Mouse (Mus musculus) gastrocnemius, adult 8-10 months (tissue): Measurements from ENCODE around the gene Lamc3. TPM values are rescaled to one million over a fixed set of nuclear protein-coding genes. Genes with fewer than 3 reads are reported as not detected.

Source experiments
- DNase-seq, 2 experiments: peaks; one replicate each; pipeline ENCODE4 v3.0.0; 2022; ENCODE audit warnings: low spot score in 2 of 2
- total RNA-seq, 4 experiments: library from RNA; stranded (reverse); gene quantifications; 2 replicates each; pipeline ENCODE4 v1.2.4; 2022

Lamc3 gene
- total RNA-seq = under 1 TPM; 0.07 to 0.67 (median 0.30) TPM

DNA sequence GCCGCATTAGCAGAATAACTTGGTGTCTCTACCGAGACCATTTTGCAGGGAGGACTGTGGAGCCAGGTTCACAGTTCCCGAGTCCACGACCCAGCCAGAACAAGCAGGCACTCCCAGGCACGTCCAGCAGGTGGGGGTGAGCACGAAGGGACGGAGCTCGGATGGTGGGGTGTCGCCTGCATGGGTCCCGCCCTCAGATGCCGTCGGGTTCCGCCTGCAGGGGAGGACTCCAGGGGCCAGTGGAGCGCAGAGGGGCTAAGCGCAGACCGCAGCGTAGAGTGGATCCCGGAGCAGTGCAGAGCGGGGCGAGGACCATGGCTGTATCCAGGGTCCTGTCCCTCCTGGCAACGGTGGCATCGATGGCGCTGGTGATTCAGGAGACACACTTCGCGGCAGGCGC, at the start of gene Lamc3:
Gene Lamc3, plus strand, starts transcription at position 262 of the 400 bp plus-strand sequence.
- DNase-seq = peak; percentile 34 to 39

DNA sequence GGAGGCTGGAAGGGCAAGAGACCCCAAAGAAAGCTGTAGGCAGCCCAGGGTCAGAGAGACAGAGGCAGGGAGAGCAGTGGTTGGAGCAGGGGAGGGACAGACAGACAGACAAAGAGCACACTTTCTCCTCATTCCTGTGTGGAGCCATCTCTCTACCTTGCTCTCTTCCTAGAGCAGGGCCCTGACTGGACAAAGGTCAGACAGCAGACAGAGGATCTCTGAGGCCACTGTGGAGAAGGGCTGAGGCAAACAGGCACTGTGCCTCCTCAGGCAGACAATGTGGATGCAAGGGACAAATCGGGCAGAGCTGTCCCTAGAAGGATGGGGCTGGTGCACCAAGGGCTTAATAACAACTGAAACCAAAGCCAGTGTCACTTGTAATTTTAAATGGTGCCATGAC, 48.2 kb upstream of the Lamc3 start:
- DNase-seq = no peak

DNA sequence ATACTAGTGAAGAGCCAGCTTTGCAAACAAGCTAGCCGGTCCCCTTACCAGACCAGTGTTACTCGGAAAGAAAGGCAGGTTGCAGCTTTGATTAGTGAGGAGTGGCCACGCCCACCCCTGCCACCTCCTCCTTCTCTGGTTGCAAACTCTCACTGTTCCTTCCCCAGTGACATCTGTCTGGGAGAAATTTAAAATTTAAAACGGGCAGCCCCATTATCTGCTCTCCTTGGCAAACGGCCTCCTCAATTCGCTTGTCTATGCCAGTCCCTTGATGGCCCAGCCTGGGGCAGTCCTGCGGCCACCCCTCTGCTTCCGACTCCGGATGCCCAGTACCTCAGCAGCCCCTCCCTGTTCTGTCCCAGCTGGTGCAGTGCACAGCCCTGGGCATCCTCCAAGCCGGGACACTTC, 42.4 kb upstream of the Lamc3 start:
- no peak for DNase-seq

DNA sequence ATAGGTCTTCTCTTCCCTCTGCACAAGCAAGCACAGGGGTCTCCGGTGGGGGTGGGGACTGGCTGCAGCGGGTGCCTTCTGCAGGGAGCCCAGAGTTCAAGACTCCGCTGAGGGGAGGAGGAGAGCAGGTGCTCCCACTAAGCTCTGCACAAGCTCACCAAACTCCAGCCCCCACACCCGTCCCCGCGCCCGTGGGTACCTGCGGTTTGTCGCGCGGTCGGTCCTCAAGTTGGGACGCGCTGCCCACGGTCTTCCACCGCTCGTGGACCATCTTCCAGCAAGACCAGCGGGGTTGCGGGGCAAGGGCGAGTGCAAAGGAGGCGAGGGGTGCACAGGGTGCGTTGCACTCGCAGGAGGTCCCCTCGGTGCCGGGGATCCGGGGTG, 41.6 kb upstream of the Lamc3 start:
- no peak for DNase-seq

DNA sequence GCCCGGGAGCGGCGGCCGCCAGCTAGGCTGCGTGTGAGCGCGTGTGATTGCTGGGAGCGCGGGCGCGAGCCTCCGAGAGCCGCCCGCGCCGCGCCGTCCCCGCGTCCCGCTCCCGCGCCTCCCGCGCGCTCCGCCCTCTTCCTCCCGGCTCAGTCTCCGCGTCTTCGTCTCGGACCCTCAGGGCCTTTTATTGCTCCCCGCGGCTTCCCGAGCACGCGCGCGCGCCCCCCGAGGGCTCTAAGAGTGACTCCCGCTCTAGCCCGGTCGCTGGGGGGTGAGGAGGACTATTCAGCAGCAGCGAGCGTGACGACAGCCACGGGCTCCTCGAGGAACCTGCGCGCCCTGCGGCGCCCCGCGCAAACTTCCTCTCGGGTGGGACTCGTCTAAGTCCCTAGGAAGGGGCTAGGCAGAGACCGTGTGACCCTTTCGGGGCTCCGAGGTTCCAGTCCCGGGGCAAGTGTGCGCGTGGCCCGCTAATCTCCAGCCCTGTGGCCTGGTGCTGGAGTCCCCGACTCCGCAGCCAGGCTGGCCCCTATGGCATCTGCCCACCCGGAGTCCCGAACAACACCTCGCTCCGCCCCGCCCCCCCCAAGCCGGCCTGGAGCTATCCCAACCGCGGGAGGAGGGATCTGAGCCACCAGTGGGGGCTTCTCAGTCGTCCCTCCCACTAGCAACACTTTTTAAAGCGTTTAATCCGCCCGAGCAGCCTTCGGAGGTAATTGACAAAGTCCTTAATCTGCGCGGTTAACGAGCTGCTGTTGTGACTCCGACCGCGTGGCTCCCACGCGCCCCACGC, 41.0 kb upstream of the Lamc3 start, which contains the start of gene Fibcd1:
Gene Fibcd1, minus strand, starts transcription at position 110 of the 796 bp plus-strand sequence.
- no peak for DNase-seq

DNA sequence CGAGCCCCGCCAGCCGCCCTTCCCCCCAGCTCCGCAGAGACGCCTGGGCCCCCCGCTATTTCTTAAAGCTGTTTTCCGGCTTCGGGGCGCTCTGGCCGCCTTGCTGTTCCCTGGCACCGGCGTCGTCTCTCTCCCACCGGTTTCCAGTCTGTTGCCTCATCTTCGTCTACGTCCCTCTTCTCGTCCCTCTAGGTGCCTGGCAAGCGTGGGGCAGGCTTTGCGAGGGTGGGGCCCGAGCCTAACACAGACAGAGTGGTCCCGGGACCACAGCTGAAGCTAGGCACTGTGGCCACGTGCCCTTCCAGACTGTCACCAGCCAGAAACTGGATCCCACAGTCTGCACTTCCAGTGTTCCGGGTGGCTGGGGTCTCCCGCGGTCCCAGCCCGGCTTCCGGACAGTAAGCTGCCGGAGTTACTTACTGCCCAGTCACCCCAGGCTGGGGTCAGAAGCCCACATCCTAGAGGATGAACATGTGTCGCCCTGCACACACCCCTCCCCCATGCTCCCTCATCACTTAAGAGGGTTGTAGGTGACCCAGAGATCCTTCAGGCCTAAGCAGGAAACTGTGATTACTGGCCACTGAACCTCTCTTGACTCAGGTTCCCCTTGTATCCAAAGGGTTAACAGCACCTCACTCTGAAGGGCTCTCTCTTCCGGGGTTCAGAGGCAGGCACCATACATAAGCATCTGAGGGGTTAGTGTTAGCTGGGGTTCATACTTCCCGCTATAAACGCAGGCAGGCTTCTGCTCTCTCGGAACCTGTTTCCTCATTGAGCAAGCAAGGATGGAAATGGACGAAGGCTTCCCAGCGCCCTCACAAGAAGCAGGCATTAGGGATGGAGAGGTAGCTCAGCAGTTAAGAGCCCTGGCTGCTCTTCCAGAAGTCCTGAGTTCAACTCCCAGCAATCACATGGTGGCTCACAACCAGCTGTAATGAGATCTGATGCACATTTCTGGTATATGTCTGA, 40.1 kb upstream of the Lamc3 start:
- DNase-seq = no peak

DNA sequence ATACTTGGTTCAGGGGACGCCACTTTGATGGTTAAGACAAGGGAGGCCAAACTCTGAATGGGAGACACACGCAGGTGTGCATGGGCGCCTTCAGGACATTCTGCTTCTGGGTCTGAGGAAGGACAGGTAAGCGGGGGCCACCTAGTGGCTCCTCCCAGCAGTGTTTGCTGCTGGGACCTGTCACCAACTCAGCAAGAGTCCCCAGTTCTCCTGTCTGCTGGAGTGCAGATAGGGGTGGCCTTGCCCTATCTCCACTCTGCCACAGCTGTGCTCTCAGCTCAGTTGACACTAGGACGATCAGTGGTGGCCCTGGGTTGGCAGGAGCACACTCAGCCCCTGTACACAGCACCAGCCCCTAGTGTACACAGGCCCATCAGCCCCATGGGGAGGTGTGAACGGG, 39.2 kb upstream of the Lamc3 start:
- no peak for DNase-seq

DNA sequence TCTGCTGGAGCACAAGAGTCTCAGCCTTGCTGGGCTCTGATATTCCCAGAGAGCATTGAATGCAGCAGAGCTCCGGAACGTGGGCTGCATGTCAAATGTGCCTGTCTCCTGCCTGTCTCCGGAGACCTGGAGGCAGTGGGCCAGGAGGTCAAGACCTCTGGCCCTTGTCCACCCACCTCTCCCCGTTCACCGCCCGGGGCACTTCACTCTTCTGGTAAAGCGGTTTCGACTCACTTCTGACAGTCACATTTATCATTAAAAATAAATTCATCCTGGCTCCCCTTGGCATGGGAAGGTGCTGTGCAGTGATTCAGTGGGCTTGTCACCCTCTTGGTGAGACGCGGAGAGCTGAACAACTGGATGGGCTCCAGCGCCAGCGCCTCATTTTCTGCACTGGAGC, 37.0 kb upstream of the Lamc3 start:
- no peak for DNase-seq

DNA sequence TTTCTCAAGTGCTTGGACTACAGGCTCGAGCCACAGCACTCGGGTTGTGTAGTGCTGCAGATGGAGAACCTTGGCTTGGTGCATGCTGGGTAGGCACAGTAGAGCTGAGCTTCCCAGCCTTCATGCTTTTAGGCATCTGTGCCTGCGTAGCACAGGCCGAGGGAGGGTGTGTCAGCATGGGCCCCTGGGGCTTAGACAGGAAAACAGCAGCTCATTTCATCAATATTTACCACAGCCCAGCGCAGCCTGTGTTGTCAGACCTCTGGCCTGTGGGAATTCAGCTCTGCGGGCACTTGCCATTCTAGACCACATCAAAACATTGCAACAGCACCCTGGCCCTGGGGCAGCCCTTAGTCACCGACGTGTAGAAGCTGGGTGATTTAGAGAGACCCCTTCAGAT, 31.1 kb upstream of the Lamc3 start:
- no peak for DNase-seq

DNA sequence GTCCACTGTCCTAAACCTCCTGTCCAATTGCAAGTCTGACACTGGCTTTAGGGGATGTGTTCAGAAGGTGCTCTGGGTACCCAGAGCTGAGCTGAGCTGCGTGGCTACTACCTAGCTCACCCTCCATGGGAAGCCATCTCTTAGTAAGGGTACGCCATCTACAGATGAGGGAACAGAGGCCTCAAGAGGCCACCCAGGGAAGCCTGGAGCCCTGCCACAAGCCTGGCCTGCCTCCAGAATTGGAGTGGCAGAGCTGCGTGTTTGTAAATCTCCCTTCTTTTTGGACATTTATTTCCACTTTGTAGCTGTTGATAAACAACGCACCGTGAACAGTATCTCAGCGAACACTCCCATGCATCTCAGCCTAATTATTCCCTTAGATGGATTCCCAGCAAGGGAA, 29.9 kb upstream of the Lamc3 start:
- no peak for DNase-seq

DNA sequence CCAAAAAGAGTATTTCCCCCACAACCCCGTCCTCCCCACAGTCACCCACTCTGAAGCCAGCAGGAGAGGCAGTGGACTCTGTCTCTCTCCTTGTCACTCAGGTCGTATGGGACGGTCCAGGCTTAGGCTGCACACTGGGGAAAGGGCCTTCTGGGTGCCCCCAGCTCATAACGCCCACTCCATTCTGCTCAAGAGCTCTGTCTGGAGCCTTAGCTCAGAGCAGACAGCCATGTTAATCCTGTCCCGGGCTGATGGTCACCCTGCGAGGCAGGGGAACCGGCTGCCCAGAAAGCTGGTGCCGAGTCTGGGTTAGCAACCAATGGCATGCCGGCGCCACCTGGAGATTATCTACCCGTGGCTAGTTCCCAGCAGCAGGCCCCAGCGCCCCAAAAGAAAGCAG, 28.6 kb upstream of the Lamc3 start:
- no peak for DNase-seq

DNA sequence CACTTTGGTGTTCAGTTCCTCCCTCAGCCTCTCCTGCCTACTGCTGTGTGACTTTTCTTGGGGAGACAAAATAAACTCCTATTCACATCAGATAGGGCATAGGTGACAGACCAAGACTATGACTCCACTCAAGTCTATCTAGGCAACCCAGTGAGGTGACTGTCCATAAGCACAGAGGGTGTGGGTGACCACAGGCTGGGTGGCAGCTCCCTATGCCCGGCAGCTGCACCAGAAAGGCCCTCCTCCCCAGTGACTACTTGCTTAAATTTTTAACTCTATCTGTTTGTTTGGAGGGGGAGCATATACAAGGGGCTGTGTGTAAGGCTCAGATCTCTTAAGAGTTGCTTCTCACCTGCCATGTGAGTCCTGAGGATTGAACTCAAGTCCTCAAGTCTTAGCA, 24.2 kb upstream of the Lamc3 start:
- DNase-seq = no peak

DNA sequence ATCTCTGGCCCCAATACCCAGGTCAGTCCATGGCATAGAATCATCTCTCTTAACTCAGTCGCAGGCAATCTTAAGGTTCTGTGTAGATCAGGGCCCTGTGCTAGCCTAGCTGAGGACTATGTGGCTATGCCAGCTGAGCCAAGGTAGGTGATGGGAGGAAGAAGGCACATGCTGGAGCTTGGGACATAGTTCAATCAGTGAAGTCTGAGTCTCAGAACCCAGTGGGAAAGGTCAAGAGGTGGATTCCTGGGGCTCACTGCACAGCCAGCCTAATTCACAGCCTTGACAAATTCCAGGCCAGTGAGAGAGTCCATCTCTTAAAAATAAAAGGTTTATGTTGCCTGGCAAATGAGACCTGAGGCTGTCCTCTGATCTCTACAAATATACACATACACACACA, 23.3 kb upstream of the Lamc3 start:
- DNase-seq = no peak

DNA sequence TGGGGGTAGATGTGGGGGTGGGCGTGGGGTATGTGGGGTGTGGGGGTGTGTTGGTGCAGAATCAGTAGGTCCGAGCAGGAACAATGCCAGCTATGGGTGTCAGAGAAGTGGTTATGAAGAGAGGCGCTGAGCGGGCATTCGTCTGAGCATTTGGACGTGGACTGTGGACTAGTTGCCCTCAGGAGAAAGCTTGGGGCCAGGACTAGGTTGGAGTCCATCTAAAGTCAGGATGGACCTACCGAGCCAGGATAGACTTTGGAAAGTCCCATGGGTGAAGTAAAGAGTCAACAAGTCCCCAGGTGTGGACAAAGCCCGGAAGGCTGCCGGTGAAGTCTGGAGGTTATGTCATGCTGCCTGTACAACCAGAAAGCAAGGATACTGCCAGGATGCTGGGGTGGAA, 22.2 kb upstream of the Lamc3 start:
- DNase-seq = no peak

DNA sequence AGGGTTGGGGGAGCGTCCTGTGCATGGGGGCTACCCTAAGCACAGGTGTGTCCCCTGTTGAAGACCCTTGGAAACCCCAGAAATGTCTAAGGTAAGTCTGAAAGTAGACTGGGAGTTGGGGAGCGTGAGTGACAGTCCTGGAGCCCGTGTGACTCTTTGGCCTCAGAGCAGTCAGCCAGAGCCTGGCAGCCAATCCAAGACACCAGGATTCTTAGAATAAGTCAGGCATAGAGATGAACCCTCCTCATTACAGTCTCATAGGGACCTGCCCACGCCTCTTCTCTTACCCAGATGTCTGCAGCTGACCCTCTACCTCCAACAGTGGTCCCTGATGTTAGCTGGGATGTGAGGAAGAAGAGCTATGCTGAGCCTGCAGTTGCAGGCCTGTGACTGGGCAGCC, 21.8 kb upstream of the Lamc3 start:
- DNase-seq = no peak

DNA sequence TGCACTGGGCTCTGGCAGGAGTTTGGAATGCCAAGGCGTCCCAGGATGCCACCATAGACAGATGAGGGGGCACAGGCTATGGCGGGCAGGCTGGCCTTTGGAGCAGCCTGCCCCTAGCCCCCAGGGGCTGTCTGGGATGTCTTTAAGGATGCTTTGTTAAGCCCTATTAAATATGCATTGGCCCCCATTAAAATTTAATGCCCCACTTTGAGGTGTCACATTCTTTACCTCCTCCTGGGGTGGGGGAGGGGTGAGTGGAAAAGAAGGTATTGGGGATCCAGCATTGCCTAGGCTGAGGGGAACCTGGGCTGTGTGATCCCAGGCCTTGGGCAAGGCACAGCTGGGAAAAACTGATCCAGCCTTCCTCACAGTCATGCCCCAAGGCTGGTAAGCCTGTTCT, 21.3 kb upstream of the Lamc3 start:
- no peak for DNase-seq

DNA sequence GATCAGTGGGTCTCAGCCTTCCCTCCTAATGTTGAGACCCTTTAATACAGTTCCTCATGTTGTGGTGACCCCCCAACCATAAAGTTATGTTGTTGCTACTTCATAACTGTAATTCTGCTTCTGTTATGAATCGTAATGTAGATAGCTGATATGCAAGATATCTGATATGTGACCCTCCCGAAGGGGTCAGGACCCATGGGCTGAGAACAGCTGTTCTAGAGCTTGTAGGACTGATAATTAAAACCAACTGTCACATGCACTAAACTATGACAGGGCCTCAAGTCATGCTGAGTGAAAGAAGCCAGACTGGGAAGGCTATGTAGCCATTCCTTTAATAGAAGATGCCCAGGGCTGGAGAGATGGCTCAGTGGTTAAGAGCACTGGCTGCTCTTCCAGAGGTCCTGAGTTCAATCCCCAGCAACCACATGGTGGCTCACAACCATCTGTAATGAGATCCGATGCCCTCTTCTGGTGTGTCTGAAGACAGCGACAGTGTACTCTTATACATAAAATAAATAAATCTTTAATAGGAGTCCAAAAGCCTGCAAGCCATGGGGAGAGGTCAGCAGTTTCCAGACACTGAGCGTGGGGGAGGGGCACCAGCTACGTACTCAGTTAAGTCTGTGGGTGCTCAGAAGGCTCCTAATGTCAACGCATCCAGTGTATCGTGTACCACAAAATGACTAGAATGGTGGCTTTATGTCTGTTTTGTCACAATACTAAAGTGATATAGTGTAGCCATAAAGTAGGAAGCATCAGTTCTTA, 19.1 kb upstream of the Lamc3 start:
- DNase-seq = no peak

DNA sequence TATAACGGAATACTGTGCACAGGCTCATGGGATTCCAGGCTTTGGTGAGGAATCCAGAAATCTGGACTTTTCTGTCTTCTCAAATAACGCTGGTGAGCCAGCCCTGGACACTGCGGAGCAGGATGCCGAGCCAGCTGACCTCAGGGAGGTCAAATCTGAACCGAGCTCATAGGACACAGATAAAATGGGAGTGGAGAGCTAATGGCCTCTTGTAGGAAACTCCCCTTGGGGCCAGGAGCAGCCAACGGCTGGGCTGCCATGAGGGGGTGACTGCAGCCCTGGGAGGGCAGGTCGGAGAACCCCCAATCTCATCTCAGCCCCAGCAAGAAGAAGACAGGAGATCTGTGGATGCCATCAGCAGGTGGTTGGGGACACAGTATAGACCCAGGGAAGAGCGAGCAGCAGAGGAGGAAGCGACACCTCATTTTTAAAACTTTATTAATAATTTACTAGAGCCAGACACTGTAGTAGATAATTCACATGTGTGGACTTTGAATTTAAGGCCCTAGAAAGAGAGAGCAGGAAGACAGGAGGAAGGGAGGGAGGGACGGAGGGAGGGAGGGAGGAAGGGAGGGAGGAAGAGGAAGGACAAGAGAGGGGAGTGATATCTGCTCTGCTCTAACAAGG, 18.4 kb upstream of the Lamc3 start:
- DNase-seq = peak in 1 of 2 experiments; percentile 26

DNA sequence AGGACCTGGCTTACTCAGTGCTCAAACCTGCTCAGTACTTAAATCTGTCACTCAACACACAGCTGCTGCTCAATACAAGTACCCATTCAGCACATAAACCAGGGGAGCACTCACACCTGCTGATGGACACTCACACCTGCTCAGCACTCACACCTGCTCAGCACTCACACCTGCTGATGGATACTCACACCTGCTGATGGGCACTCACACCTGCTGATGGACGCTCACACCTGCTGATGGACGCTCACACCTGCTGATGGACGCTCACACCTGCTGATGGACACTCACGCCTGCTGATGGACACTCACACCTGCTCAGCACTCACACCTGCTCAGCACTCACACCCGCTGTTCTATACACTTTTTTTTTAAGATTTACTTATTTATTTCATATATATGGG, 17.4 kb upstream of the Lamc3 start:
- no peak for DNase-seq

DNA sequence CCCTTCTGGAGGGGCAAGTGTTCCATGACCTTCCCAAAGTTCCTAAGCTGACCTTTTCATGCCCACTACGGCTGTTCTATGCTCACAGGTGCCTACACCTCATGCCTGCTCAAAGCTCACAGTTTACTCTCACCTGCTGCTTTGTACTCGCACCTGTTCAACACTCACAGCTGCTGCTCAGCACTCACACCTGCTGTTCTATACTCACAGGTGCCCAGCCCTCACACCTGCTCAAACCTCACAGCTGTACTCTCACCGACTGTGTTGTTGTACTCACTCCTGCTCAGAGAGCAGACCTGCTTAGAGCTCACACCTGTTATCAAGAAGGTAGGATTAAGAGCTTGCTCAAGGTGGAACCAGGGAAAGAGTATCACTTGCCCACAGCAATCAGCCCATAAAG, 16.4 kb upstream of the Lamc3 start:
- no peak for DNase-seq

DNA sequence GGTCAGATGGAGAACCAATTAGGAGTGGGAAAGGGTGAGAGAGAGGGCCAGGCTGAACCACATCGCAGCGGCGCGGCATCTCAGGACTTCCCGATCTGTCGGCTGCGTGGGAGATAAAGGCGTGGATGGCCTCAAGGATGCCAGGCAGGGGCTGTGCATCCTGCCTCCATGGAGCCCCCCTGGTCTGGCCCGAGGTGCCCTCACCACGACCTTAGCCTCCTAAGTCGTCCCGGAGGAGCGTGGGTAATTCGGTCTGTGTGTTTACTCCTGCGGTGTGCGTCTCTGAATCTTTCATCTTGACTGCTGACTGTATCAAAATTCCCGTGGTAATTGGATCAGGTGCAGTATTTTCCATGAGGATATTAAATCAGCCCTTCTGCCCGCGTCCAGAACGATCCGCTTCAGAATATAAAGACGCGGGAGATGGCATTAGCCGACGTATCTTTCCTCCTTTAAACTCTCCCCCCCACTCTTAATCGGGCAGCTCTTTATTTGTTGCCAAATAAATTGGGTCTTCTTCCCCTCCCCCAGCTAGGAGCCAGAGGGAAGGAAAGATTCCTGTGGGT, 12.7 kb upstream of the Lamc3 start:
- DNase-seq = no peak
